Mouse (Mus musculus): ENCODE results near the gene Trh. TPM values are rescaled to one million over a fixed set of nuclear protein-coding genes. Genes with fewer than 3 reads are reported as not detected.

Trh gene
- total RNA-seq, 2 experiments from 2014 or later = not detected

DNA sequence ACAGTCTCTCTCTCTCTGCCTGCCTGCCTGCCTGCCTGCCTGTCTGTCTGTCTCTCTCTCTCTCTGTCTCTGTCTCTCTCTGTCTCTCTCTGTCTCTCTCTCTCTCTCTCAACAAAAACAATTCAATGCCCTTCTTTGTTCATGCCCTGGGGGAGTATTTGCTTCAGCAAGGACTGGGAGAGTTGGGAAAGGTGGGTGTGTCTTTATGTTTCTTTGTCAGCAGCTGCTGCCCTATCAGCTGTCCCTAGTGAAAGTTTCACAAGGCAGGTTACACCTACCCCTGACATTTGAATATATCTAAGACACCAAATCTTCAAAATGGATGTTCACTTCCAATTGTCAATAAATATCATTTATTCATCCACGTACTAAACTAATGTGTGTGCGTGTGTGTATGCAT lies 14.9 kb downstream of the Trh start:
- no peak for ATAC-seq (replicated peaks; ENCODE audit: low FRiP score, poor library complexity, severe bottlenecking)

- no peak for ATAC-seq (replicated peaks; ENCODE audit: low FRiP score, poor library complexity, severe bottlenecking)
These were observed 15.3 kb downstream of the Trh start for GRCm38 (mm10) chr6:92229103-92229502.

DNA sequence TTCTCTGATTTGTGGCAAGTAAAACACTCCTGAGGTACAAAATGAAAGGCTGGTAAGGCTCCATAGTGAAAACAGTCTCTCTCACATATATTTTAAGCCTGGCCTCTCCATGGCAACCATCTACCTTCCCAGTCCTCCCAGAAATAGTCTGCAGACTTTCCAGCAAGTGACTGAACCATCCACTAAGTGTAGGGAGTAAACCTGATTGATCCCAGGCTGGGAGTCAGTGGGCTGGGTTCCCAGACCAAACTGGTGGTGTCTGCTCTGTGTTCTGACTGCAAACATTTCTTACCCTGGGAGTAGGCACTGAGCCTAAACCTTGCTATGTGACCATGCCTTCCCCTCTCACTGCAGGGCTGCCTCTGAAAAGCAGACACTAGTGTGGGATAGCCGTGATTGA lies 19.5 kb downstream of the Trh start:
- ATAC-seq (replicated peaks; ENCODE audit: low FRiP score, poor library complexity, severe bottlenecking) = no peak

DNA sequence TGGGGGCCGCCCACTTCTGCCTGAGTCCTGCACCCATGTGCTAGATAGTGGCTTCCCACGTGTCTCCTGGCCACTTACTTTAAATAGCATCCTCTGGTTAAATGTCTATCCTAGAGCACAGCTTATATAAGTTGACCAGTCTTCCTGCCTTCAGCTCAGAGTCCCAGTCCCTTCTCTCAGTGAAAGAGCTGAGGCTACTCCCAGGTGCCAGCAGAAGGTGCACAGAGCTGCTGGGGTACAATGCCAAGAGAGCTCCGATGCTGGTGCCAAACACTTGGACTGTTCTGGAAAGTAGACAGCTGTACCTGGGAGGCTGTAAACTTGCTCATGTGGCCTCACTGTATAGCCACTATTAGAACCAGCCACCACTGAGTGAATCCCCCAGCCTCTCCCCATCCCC lies 22.4 kb downstream of the Trh start:
- ATAC-seq (replicated peaks; ENCODE audit: low FRiP score, poor library complexity, severe bottlenecking) = no peak

DNA sequence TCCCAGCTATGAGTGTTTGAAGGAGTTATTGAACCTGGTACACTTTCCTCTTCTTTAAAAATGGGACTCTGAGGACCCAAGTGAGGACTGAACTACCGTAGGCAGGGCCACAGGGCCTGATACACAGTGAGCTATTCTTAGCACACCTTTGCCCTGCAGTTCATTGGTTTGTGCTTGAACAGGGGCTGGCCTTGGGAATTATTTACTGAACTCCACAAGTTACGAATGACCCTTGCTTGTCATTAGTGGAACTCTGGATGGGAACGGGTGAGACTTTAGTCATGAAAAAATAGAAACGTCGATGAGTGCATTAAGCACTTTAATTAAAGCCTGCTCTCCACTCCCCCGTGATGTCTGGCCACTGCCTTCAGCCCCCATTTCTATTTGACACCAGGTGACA lies 22.8 kb downstream of the Trh start:
- no peak for ATAC-seq (replicated peaks; ENCODE audit: low FRiP score, poor library complexity, severe bottlenecking)

DNA sequence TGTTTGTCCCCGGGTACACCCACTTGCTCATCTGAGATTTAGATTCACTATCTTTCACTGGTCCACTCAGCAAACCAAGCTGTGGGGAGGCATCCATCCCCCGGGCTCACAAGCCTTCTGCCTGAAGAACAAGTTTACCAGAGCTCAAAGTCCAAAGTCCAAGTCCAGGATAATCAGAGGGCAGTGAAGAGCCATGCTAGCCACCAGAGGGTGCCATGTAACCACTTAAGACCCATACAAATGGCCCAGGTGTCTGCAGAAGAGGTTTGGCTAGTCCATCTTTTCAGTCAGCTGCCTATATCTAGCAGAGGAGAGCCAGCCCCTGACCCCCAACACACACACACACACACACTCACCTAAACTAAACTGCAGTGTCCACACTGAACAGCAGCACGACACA lies 25.0 kb downstream of the Trh start:
- no peak for ATAC-seq (replicated peaks; ENCODE audit: low FRiP score, poor library complexity, severe bottlenecking)

DNA sequence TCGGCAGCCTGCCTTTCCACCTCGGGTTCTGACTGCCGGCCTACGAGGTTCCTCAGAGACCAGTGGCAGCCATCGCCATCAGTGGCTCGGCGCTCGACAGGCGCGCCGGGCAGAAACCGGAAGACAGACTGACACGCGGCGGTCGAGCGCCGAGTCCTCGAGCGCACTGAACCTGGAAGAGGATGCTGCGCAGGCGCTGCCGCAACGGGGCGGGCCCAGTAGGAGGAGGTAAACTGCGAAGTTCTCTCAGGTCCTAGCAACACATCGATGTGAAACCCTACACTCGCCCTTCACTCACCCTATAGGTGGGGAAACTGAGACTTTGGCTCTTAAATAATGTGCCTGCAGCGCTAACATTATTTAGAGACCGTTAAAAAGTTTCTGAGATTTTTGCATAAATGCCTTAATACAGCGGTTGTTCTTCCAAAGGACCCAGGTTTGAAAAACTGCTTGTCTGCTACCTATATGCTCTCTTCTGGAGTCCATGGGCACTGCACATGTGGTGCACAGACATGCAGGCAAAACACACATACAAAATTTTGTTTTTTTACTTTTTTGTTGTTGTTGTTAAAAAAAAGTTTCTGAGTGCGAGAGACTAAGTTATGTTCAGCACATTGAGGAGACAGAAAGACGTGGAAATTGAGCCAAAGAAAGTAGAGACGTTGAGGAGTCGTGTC lies 29.5 kb downstream of the Trh start, which contains the start of gene Rbsn:
Gene Rbsn (minus strand): TSS at position 153 of the 677 bp plus-strand sequence.
- ATAC-seq (replicated peaks; ENCODE audit: low FRiP score, poor library complexity, severe bottlenecking) = peak; percentile 97

DNA sequence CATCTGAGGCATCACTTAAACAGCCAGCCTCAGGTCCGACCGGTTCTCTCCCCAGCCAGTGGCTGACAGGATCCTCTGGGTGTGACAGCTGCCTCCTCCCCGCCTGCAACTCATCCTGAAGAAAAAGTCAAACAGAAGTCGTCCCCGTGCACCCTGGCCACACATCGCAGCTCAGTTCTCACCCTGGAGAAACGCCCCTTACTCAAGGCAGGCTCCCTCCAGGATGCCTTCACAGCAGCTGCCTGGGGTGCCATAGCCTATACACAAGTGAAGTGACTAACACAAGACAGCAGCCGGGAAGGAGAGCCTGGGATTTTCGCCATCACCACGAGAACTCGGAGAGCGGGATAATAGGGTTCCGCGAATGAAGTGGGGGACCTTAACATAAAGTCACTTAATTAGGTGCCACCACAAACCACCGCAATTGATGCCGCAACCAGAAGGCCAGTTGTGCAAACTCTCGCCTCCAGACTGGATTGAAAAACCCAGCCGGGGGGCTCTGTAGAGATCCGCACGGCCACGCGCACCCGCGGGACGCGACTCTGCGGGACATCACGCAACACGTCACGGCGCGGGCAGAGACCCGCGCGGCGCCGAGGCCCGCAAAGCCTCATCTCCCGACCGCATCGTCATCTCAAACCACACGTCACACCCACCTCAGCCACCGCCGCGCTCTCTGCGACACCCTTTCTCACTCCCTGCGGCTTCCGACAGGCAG lies 30.2 kb downstream of the Trh start:
- peak; percentile 77 for ATAC-seq (replicated peaks; ENCODE audit: low FRiP score, poor library complexity, severe bottlenecking)

GRCm38 (mm10) chr6:92199414-92199813 lies 45.0 kb downstream of the Trh start:
- no peak for ATAC-seq (replicated peaks; ENCODE audit: low FRiP score, poor library complexity, severe bottlenecking)

Other genes with a start within 250 kb of the Trh start
- 46.5 and 61.3 TPM in 2 replicates for gene Nr2c2, start 153.3 kb downstream of the Trh start, total RNA-seq (2015; ENCODE audit: low replicate concordance)
- 63.6 and 72.8 TPM in 2 replicates for gene Nr2c2, start 153.3 kb downstream of the Trh start, total RNA-seq (2017; ENCODE audit: low replicate concordance)
- 4.2 and 20.2 TPM in 2 replicates for gene Mrps25, start 60.6 kb downstream of the Trh start, total RNA-seq (2015; ENCODE audit: low replicate concordance)
- 6.9 and 17.2 TPM in 2 replicates for gene Mrps25, start 60.6 kb downstream of the Trh start, total RNA-seq (2017; ENCODE audit: low replicate concordance)
- gene Rbsn, start 29.7 kb downstream of the Trh start, total RNA-seq (2015; ENCODE audit: low replicate concordance) = 4.0 and 5.0 TPM in 2 replicates
- gene Rbsn, start 29.7 kb downstream of the Trh start, total RNA-seq (2017; ENCODE audit: low replicate concordance) = 9.4 TPM in 2 replicates